Mouse (Mus musculus) left cerebral cortex, adult 9 months (tissue): ENCODE data around the gene 1700029J07Rik.

Source experiments
- DNase-seq, 2 experiments: peaks; one replicate each; pipeline ENCODE4 v3.0.0; 2022; ENCODE audit warnings: low spot score in 2 of 2

1700029J07Rik gene

DNA sequence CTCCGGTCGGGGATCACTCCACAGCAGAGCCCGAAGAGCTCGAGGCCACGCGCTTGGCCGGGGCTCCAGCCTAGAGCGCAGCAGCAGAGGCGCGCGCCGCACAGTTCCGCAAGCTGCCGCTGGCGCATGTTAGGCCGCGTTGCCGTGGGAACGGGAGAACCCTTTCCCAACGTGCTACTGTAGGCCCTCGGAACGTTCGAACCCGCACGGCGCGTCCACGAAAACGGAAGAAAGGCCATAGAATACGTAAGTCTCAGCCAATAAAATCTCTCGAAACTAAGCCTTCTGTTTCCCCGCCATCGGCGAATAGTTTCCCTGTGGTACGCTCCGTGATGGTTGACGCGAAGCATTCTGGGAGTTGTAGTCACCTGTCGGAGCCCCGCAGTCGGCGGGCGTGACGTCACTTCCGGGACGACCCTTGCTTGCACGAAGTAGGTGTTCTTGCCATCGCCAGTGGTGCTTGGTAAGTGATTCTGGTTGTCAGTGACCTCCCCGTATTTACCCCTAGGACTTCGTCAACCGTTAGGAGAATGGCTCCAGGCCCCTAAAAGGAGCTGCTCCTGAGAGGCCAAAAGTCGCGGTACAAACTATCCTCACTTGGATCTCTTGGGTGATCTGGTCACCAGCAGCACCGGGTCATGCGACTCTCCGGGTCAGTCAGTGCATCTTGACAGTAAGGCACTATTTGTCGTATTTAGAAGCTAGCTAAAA, at the start of gene 1700029J07Rik, which contains the start of gene Ufsp2:
1700029J07Rik (minus strand) TSS at position 127 of the 711 bp plus-strand sequence.
Ufsp2 (plus strand) TSS at position 403 of the 711 bp plus-strand sequence.
- DNase-seq, result peak; percentile 98 to 99

DNA sequence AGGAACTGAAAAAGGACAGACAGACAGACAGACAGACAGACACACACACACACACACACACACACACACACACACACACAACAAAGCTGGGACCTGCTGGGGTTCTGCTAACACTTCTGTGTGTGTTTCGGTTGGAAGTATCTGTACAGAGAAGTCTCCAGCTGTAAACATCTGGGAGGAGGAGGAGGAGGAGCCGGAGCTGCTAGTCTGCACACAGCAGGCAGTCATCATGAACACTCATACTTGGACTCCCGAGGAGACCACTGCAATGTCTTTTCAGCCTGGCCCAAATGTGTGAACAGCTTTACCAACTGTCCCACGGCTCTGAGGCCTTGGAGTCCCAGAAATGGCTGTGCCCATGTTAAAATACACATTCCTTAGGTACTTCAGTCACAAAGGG, 49.3 kb upstream of the 1700029J07Rik start:
- DNase-seq, result no peak

DNA sequence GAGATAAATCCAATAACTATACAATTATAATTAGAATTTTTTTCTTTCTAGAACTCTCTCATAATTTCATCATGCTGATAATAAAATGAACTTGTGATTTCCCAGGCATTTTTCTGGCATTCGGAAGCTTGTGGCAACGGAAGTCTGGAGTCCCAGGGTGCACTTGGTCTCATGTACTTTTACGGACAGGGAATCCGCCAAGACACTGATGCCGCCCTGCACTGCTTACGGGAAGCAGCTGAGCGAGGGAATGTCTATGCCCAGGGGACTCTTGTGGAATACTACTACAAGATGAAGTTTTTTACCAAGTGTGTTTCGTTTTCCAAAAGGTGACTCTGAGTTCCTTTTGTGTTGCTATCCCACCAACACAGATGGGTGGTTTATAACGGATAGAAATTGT, 47.7 kb upstream of the 1700029J07Rik start:
- no peak for DNase-seq

DNA sequence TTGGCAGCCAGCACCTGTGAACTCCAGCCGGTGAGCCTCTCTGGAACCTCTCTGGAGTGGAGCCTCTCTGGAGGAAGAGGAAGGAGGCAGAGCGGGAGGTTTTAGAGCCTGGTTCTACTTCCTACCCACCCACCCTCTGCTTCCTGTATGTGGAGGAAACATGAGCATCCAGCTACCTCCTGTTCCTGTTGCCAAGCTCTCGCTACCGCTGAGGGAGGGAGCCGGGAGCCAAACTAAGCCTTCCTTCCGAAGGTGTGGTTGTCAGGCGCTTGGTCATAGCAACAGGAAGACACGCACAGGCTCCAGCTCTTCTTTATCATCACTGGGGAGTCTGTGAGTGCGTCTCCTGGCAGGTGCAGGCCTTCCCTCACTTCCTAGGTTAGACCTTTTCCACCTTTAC, 47.2 kb upstream of the 1700029J07Rik start:
- DNase-seq, result no peak

DNA sequence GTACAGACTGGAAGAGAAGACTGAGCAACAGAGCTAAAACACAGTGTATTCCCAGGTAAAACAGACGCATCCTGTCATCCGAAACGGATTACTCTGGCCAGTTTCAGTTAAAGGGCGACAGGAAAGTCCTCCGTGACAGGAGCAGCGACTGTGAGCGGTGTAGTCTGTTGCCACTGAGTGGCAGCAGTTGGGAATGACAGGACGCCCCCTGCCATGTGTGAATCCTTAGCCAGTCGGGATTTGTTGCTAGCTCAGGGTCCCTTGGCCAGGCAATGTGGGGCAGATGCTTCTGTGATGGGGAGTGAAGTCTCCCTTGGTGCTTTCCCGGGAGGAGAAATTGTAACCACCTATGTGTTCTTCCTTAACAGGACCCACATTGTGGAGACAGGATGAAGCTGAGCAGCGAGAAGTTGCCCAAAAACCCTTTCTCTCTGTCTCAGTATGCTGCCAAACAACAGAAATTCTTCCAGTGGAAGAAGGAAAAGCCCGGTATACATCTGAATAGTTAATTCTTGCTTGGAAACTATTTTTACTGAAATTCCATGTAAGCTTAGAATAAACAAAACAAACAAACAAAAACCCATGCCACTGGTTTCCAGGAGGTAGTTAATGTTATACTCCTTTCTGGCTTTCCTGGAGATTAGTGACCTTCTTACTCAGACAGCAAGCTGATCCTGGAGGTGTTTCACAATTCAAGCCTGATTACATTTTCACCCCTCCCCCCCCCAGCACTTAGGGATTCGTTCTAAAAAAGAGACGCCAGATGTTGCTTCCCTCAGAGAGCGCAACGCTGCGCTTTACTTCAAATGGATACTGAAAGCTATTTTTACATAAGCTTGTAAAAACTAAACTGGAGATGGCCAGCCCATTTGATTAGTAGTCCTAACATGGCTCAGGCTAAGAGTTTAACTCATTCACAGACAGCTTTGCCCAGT, 36.0 kb upstream of the 1700029J07Rik start:
- DNase-seq, result no peak

DNA sequence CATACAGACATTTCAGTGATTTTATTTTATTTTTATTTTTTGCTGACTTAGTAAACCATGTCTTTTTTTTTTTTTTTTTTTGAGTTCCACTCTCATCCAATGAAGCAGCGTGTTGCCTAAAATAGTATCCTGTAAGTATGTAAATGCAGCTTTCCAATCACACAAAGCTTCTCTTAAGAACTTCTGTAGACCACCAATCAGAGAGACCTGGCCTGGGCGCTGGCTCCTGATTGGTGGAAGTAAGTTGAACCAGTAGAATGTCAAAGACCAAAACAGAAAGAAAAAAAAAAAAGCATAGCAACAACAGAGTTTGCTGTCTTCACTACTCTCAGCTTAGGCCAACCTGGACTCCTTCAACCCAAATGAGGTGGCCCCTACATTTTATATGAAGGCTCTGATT, 35.3 kb upstream of the 1700029J07Rik start:
- DNase-seq, result no peak

DNA sequence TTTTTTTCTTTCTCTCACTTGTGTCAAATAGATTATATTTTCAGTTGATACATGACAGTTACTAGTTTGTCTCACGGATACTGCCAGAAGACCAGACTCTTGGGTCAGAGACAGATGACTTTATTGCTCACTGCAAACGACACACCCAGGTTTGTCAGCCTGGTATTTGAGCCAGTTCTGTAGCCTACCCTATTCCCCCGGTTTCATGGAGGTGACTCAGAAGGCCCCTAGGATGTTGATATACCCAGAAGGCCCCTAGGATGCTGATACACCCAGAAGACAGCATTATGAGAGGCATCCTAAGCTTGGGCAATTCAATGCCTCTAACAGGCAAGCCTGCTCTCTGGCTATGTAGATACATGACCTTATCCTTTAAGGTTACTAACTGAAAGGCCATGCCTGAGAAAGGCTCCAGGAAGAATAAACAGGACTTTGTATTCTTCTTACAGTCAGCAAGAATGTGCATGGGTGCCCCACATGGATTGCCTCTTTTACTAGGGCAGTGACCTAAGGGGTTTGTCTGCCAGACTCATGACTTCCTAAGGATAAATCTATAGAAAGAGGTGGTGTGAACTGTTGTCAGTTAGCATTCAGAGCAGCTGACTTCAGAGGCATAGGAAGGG, 32.1 kb upstream of the 1700029J07Rik start:
- no peak for DNase-seq

DNA sequence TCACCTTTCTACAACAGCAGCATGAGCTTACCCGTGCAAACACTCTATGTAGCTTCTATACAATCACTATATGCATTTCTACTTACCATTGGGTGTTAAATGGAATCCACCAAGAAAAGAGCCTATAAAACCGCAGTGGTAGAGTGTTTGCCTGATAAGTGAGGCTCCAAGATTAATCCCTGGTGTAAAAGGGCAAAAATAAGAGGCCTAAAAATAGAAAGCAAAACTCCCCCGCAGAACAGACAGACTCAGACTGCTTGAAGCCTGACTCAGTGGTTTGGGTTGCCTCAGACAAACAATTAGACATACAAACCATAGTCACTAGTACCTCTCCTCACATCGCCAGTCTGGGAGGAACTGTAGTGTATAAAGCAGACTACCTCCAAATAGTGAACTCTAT, 30.5 kb upstream of the 1700029J07Rik start, which contains the start of gene Ankrd37:
Ankrd37 (minus strand) TSS at position 112 of the 400 bp plus-strand sequence.
- DNase-seq, result no peak

DNA sequence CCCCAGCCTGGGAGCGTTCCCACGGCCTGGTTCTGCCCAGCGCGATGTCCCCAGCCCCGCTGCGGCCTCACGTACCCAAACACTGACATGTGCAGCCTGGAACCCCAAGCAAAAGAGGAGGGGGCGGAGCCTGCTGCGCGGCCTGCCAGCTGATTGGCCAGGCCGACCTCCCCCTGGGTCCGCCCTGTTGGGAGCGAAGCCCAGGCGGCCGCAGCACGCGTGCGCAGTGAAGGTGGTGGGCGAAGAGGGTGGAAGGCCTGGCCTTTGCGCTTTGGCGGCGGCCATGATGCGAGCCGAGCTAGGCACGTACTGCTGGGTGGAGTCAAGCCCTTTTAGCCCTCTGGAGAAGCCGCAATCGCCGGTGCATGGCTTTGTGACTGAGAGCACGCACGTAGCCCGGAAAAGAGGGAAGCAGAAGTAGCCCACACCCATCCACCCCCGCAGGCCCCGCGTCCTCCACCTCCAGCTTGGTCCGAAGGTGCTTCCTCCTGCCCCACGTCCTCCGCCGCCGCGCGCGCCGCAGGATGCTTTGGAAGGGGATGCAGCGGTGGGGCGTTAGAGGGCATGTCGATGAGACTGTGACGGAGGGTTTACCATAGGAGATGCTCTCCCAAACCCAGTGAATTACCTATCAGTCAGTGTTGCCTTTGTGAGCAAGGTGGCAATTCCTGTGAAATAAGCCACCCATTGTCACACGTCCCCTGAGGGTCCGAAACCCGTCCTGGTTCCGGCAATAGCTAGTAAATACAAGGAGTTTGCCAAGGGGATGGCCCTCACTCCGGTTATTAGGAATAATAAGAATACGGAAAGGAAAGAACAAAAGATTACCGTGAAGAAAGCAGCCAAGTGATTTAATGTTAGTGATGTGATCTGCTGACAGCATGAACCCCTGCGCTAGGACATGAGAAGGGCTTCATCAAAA, 25.0 kb upstream of the 1700029J07Rik start:
- DNase-seq, result peak; percentile 95 to 98

DNA sequence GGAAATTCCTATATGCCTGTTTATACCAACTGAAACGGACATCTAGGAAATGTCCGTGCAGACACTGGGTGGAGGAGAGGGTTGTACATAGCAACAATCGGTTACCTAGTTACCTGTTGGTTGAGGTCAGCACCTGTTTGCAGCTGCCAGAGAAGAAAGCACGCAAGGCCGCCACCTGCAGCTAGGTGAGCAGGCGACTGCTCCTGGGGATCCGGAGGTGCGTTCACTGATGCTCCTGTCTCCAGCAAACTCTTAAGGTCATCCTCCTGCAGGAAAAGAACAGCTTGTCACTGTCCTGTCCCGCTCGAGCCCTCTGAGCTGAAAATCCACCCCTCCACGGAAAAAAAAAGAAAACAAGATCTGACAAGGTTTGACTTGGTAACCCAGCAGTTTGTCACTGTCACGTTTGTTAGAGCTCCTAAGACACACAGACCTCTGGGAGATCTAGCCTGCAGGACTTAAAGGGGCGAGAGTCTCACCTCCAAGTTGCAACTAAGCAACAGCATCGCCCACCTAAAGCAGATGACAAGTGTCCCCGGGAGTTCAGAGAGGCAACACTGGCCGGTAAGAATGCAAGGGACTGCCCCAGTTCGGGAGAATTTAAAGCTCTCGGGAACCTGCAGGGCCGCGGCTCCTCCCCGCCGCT, 24.2 kb upstream of the 1700029J07Rik start, which contains the start of gene Lrp2bp:
Lrp2bp (plus strand) TSS at position 166 of the 646 bp plus-strand sequence.
- DNase-seq, result no peak

DNA sequence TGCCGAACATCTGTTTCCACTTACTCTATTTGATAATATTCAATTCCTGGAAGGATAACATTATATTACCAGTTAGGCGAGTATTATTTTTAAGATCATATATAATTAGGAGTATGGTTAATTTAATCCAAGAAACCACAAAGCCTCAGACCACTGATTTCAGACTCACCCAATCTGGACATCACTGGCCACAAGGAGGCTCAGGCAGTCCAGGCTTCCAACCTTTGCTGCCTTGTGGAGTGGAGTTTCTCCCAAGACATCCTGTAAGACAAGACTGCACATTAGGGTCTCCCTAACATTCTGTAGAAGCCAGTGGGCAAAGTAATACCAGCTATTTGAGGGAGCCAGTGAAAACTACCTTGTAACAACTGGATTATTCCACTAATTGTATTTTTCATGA, 23.2 kb upstream of the 1700029J07Rik start:
- no peak for DNase-seq

DNA sequence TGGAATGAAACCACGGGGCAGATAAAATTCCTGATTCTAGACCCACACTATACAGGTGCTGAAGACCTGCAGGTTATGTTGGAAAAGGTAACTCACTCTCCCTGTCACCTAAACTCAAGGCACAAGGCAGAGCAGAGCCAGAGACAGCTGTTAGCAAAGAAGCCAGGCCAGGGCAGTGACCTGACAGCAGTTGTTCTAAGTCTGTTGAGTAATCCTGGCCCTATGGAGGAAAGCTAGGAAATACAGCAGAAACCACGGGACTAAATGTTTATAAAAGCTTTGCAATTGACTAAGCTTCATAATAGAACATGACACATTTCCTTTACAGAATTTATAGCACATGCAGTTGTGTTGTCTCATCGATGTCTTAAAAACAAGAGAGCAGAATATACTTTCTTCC, 20.5 kb upstream of the 1700029J07Rik start:
- no peak for DNase-seq

DNA sequence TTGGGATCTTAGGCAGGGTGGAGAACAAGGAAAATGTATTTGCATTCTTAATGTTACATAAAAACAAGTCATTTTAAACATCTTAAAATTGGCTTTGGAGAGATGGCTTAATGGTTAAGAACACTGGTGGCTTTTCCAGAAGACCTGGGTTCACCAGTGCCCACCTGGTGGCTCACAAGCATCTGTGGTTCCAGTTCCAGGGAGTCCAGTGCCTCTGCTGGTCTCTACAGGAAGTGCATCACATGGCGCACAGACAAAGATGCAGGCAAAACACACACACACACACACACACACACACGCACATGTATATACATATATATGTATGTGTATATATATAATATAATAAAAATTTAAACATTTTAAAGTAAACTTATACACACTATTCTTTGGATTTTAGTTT, 19.1 kb upstream of the 1700029J07Rik start:
- no peak for DNase-seq

DNA sequence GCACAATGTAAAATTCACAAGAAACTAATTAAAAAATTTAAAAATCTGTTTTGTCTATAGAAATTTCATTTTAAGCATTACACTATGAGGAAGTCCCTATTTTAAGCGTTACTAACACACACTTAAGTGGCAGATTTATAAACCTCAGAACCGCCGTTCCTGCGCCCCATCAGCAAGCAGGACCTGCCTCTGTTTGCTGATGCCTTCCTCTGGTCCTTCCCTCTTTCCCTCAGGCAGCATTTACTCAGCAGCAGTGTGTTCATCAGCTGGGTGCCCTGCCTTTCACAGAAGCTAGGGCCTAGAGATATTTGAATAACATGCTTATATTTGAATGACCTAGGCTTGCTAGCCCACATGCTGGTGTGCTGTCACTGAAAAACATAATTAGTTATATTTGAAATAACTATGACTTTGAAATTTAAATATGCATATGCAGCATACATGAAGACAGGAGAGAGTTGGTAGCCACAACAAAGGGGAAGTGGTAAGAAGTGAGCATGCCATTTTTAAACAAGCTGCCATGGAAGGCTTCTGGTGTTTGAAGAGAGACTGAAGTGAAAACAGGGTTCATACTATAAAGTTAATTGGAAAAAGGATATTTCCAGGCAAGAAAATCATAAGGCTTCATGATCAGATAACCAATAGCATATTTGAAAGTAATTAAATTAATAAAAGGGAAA, 15.7 kb upstream of the 1700029J07Rik start:
- DNase-seq, result no peak

DNA sequence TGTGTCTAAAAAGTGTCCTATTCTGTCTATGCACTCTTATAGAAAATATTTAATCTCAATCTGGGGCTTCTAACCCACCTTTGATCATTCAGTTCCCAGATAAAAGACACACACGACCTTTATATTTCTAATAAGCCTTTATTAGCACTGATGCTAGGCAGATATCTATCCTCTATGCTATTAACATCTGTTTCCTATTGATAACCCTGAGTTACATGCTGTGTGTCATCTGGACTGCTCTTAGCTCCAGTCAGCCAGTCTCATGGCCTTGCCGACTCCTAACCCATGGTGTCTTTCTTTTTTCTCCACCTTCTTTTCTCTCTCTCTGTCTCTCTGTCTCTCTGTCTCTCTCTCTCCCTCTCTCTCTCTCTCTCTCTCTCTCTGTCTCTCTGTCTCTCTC, 13.1 kb upstream of the 1700029J07Rik start:
- no peak for DNase-seq

DNA sequence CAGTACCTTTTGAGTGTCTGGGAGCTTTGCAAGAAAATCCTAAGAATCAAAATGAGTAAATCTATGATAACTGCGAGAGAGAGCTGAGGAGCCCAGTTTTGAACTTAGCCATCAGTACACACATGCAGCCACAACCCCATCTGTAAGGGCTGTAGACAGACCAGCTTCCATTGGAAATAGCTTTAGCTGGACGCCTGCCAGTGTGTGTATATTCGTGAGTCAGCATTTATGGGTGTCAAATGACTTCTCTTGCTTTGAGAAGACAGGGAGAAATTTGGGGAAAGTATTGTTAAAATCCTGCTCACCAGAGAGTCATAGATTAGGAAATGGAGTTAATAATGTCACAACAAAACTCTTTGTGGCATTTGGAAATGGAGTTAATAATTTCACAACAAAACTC, 11.6 kb upstream of the 1700029J07Rik start:
- no peak for DNase-seq

DNA sequence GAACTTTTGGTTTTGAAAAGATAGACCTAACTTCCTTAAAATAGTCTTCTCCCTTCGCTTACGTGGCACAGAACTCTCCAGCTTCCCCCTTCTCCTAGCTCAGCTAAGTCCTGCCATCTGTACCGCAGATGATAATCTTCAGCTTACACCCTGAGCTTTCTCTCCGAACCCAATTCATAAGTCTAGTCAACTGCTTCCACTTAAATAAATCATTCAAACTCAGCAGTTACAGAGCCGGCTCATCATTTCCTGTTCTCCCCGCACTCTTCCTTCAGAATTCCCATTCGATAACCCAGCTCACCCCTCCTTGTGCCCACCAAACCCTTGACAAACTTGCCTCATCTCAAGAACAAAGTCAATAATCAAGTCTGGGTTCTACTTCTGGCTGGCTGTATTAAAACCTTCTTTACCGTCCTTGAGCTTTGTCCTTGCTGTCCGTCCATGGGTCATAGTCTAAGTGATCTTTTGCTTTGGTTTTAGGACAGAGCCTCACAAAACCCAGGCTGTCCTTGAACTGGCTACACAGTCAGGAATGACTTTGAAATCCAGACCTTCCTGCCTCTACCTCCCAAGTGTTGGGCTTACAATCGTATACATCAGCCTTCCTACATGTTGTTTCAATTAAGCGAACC, 901 bp upstream of the 1700029J07Rik start:
- no peak for DNase-seq

DNA sequence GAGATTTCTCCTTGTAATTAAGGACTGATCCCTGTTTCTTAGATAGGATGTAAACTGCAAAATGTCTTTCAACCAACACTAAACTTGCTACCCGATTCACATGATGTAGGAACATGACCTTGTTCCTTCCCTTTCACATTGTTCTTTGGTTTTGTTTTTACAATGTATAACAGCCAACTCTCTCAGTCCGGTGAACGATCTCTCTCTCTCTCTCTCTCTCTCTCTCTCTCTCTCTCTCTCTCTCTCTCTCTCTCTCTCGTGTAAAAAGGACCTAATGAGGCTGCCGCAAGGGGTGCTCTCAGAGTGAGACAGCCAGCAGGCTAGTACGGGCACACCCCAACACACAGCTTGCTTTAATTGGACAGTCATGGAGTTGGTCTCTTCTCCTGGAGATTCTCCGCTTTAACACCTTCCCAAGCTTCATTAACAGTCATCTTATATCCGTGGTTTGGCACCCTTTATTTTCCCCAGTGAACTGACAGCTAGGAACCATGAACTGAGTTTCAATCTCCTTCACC, 1.0 kb downstream of the 1700029J07Rik start:
- DNase-seq, result no peak

DNA sequence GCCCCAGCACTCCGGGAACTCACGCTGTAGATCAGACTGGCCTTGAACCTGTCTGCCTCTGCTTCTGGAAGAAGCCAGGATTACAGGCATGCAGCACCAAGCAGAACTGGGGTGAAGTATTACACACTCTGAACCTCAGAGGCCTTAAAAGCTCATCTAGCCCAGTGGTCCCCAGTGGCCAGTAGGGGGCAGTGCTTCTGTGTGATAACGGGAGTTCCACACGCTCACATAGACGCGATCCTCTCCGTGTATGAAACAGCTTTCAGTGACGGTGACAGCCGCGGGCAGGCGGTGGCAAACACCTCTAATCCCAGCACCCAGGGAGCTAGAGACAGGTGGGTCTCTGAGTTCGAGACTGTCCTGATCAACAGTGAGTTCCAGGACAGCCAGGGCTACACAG, 4.2 kb downstream of the 1700029J07Rik start:
- DNase-seq, result no peak
